Mouse (Mus musculus): ENCODE data around the gene Mdm2. TPM values are rescaled to one million over a fixed set of nuclear protein-coding genes. Genes with fewer than 3 reads are reported as not detected.

Gene Mdm2
- total RNA-seq, 2 experiments from 2014 or later, result 53.5 to 56.2 TPM

GRCm38 (mm10) chr10:117672693-117673092, 37.9 kb downstream of the Mdm2 start:
- peak; percentile 16 to 49 for DNase-seq (ENCODE audit: low spot score in 2 of 2)

DNA sequence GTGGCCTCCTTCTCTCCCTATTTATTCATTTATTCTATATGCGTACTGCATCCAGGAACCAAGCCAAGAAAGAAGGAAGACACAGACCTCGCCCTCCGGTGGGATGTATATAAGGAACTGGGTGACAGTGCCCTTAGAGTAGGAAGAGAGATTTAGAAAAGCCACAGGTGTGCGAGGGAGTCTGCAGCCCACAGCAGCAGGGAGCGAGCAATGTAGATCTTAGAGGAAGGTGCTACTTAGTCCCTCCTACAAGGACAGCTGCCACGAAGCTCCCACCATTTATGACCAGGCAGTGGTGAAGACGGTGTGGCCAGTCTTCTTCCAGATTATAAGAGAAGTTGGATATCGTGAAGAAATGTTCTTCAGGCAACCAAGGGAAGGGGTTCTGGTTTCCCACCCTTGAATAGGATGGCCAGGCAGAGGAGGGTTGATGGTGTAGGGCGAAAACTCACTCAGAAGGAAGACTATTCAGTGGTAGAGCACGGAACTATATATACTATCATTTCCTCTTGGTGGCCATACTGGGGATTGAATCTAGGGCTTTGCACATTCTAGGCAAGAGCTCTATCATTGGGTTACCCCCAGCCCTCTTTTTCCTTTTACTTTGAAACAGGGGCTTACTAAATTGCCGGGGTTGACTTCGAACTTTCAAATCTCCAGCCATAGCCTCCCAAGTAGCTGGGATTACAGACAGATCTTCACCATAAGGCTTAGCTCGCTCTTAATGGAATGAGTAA, 38.5 kb downstream of the Mdm2 start:
- no peak for DNase-seq (ENCODE audit: low spot score in 2 of 2)

DNA sequence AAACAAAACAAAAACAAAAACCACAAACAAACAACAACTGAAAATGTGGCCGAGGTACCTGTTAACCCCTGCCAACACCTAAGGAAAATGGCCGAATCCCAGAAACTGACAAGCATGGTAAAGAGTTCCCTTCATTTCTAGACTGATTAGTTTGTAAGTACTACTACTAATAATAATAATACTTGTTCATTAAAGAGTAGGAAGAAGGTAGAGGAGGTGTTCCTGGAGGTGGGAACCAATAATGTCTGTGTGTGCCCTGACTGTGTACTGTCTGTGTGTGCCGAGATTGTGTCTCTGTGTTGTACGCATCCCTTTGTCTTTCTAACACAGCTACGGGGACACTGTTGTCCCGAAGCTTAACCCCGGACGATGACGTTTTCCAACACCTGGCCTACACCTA, 39.3 kb downstream of the Mdm2 start:
- DNase-seq (ENCODE audit: low spot score in 2 of 2), result no peak

- no peak for DNase-seq (ENCODE audit: low spot score in 2 of 2)
Observed at GRCm38 (mm10) chr10:117670791-117671190, 39.8 kb downstream of the Mdm2 start.

DNA sequence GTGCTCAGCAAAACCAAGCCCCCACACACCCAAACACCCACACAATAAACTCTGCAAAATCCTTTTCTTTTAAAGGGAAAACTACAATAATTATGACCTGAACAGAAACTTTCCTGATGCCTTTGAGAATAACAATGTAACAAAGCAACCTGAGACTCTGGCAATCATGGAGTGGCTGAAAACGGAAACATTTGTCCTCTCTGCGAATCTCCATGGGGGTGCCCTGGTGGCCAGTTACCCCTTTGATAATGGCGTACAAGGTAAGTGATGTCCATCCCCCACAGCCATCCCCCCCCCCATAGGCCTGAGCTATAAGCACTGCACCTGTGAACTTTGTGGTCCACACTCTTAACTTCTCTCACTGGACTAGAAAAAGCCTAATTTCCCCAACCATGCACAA, 40.5 kb downstream of the Mdm2 start:
- DNase-seq (ENCODE audit: low spot score in 2 of 2), result no peak

GRCm38 (mm10) chr10:117669449-117670090, 41.0 kb downstream of the Mdm2 start:
- no peak for DNase-seq (ENCODE audit: low spot score in 2 of 2)

GRCm38 (mm10) chr10:117668546-117669300, 41.8 kb downstream of the Mdm2 start:
- no peak for DNase-seq (ENCODE audit: low spot score in 2 of 2)

GRCm38 (mm10) chr10:117667663-117668507, 42.7 kb downstream of the Mdm2 start:
- no peak for DNase-seq (ENCODE audit: low spot score in 2 of 2)

- DNase-seq (ENCODE audit: low spot score in 2 of 2), result no peak
Observed at GRCm38 (mm10) chr10:117666947-117667630, 43.5 kb downstream of the Mdm2 start.

GRCm38 (mm10) chr10:117666361-117666760, 44.2 kb downstream of the Mdm2 start:
- DNase-seq (ENCODE audit: low spot score in 2 of 2), result no peak

DNA sequence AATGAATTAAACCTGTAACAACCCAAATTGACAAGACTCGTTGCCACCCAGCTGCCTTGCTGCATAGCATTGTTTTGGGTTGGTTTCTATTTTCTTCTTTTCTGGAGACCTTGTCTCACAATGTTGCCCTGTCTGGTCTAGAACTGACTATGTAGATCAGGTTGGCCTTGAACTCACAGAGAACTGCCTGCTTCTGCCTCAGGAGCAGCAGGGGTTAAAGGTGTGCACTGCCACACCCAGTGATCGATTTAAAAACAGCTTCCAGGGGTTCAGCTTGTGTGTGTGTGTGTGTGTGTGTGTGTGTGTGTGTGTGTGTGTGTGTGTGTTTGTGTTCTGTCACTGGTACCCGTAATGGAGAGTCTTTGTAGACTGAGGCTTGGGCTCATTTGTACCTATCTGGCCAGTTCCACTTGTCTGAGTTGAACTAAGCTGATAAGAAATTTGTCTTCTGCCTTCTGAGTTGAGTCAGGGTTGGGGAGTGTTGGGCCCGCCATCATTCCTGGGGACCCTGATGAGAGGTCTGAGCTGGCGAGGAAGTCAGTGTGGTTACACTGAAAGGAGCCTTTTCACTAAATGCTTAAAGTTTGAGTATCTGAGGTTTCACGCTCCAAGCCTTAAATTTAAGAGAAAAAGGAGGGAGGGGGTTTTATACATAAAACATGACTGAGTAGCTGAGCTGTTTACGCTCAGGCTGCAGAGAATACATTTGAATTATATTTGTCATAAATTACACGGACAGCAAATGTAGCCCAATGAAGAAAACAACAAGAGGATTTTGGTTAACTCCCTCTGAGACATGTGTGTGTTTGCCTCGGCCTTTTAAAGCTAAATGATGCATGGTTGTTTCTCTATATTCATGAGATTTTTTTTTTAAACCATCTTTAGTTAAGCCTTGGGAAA, 44.9 kb downstream of the Mdm2 start:
- DNase-seq (ENCODE audit: low spot score in 2 of 2), result no peak

- DNase-seq (ENCODE audit: low spot score in 2 of 2), result no peak
Observed at GRCm38 (mm10) chr10:117664926-117665209, 45.7 kb downstream of the Mdm2 start.

GRCm38 (mm10) chr10:117664208-117664925, 46.2 kb downstream of the Mdm2 start:
- no peak for DNase-seq (ENCODE audit: low spot score in 2 of 2)

GRCm38 (mm10) chr10:117663865-117664200, 46.7 kb downstream of the Mdm2 start:
- no peak for DNase-seq (ENCODE audit: low spot score in 2 of 2)

DNA sequence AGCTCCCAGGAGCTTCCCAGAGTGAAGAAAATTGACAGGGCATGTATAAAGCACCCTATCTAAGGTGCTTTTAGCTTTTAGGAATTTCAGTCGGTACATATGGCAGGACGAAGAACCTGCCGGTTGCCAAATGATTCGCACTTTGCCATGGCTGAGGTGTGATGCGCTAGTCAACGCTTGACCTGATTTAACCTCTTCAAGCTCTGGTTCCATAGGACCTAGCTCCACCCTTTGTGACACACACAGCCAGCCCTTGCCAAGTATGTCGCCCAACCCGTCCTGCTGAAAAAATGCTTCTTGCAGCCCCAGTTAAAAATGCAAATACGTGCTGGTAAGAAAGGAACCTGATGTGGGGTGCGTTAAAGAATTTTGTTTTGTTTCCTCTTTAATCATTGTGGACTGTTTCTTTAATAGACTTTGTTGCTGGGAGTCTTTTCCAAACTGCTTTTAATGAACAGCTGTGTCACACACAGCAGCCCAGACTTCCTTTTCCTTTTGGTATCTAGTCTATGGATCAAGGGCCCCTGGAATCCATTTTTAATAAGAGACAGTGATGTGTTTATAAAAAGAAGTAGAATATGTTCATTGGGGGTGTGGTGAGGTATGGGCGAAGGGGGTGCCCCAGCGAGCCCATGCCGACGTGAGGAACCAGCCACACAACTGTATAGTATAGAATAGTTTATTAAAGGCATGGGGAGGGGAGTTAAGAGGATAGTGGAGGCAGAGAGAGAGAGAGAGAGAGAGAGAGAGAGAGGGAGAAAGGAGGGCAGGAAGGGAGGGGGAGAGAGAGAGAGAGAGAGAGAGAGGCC, 47.3 kb downstream of the Mdm2 start:
- no peak for DNase-seq (ENCODE audit: low spot score in 2 of 2)

DNA sequence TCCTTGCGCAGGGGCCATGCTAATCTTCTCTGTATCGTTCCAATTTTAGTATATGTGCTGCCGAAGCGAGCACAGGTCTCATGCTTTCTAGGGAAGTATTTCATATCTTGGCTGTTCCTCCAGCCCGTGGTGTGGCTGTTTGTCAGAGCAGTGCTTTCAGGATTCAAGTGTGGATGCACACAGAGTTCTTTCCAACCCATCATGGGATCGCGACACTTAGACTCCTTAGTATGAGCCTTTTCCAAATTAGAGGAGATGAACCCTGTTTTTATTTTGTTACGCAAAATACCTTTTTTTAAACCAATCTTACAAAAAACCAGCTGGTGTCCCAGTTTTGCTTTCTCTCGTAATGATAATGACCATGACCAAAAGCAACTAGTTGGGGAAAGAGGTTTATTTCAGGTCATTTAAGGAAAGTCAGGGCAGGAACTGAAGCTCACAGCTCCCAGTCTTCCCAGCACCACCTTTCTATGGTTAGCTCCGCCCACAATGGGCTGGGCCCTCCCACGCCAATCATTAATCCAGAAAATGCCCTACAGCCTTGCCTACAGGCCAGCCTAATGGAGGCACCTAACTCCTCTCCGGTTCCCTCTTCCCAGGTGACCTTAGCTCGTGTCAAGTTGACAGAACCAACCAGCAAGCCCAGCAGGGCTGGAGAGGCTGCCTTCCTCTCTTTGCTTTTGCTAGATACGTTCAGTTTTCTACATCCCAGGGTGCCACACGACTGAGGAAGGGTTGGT, 48.1 kb downstream of the Mdm2 start:
- DNase-seq (ENCODE audit: low spot score in 2 of 2), result no peak

DNA sequence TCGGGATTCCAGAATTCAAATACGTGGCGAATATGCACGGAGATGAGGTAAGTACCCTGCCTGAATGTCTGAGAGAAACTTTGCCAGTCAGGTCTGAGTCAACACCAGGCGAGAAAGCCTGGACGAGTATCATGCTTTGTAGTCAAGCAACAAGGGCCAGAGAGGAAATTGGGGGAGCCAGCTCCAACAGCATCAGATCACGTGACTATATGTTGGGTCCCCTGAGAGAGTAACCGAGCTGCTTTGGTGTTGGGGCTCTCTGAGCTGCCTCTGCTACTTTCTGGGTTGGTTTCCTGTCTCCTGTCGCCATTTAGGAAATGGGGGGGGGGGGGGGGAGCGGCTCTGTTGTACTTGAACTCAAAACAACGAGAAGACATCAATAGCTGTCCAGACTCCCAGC, 50.7 kb downstream of the Mdm2 start:
- no peak for DNase-seq (ENCODE audit: low spot score in 2 of 2)

DNA sequence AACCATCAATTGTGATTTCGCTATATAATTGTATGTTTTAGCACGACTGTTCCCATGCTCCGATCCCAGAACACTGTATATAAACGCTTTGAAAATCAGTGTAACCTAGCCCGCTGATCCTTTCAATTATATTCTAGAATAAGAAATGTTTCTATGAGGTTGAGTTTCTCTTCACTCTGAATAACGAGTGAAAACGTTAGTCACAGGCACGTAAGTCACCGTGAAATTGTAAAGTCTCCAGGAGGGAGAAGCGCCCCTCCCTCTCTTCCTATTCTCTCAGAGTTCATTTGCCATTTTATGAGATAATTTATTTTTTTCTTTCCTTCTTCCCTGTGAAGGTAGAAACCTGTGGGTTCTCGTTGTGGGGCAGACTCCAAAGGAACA, 51.1 kb downstream of the Mdm2 start:
- DNase-seq (ENCODE audit: low spot score in 2 of 2), result no peak
